Mouse (Mus musculus): ENCODE measurements around the gene Ptprk. TPM values are rescaled to one million over a fixed set of nuclear protein-coding genes. Genes with fewer than 3 reads are reported as not detected.

Ptprk gene
- polyA plus RNA-seq, 1 experiment from 2014 or later = 29.6 TPM

- DNase-seq (ENCODE audit: low spot score) (no peak), ATAC-seq (ENCODE audit: low FRiP score) (no peak)
- 59% methylated on average over 2 of the region's 2 CpGs for WGBS
- Histone ChIP-seq H3K4me3 (ENCODE audit: low read depth, low read length) (no peak overlapping the region), H3K27me3 (ENCODE audit: control insufficient read depth, insufficient read depth, low read length) (no peaks in the 10 kb centered on the region), H3K27ac (ENCODE audit: low read depth, low read length) (no peak overlapping the region), H3K4me1 (replicated peaks; ENCODE audit: control insufficient read depth, insufficient read depth, low read length) (no peaks in the 10 kb centered on the region), H3K9ac (ENCODE audit: low read depth, low read length) (no peak overlapping the region), H3K9me3 (ENCODE audit: control insufficient read depth, low read length) (no peaks in the 10 kb centered on the region), H3K4me2 (replicated peaks; ENCODE audit: low read depth, low read length) (no peak overlapping the region), H3K36me3 (ENCODE audit: control insufficient read depth, insufficient read depth, low read length) (no peaks in the 10 kb centered on the region)
These were observed 24.3 kb downstream of the Ptprk start for GRCm38 (mm10) chr10:28098923-28099322.

DNA sequence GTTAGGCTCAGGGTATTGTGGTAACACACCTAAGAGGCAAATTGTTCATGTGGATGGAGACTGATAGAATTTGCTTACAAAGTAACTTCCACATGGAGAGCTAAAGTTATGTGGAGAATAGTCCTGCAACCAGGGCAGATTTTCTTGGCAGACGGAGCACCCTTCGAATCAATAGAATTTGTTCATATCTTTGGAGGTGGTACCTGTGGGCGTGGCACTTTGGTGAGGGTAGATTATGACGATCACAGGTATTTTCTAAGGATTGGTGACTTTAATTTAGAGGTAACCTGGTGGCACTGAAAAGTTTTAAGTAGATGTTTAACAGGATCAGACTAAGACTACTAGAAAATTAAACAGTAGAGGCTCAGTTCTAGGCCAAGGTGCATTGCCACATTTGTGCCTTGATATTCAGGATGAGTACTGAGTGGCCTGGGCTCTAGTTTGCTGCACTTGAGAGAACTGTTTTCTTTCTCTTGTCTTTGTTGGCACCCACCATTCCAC, 28.8 kb downstream of the Ptprk start:
- no peak overlapping the region for H3K4me3 ChIP-seq (ENCODE audit: low read depth, low read length)
- ATAC-seq (ENCODE audit: low FRiP score) (no peak), DNase-seq (ENCODE audit: low spot score) (no peak)
- H3K4me2 ChIP-seq (replicated peaks; ENCODE audit: low read depth, low read length) = no peak overlapping the region
- H3K27ac ChIP-seq (ENCODE audit: low read depth, low read length) = no peak overlapping the region
- no peaks in the 10 kb centered on the region for H3K27me3 ChIP-seq (ENCODE audit: control insufficient read depth, insufficient read depth, low read length)
- H3K4me1 ChIP-seq (replicated peaks; ENCODE audit: control insufficient read depth, insufficient read depth, low read length) = no peaks in the 10 kb centered on the region
- no peaks in the 10 kb centered on the region for H3K36me3 ChIP-seq (ENCODE audit: control insufficient read depth, insufficient read depth, low read length)
- WGBS = 93% methylated on average over 4 of the region's 4 CpGs
- no peak overlapping the region for H3K9ac ChIP-seq (ENCODE audit: low read depth, low read length)
- no peaks in the 10 kb centered on the region for H3K9me3 ChIP-seq (ENCODE audit: control insufficient read depth, low read length)

GRCm38 (mm10) chr10:28103924-28104323, 29.3 kb downstream of the Ptprk start:
- no peak overlapping the region for H3K27ac ChIP-seq (ENCODE audit: low read depth, low read length)
- whole genome bisulfite sequencing = 72% methylated on average over 2 of the region's 2 CpGs
- DNase-seq (ENCODE audit: low spot score) (no peak), ATAC-seq (ENCODE audit: low FRiP score) (no peak)
- H3K9me3 ChIP-seq (ENCODE audit: control insufficient read depth, low read length) = no peaks in the 10 kb centered on the region
- no peak overlapping the region for H3K4me2 ChIP-seq (replicated peaks; ENCODE audit: low read depth, low read length)
- no peaks in the 10 kb centered on the region for H3K36me3 ChIP-seq (ENCODE audit: control insufficient read depth, insufficient read depth, low read length)
- no peaks in the 10 kb centered on the region for H3K4me1 ChIP-seq (replicated peaks; ENCODE audit: control insufficient read depth, insufficient read depth, low read length)
- H3K4me3 ChIP-seq (ENCODE audit: low read depth, low read length) = no peak overlapping the region
- no peak overlapping the region for H3K9ac ChIP-seq (ENCODE audit: low read depth, low read length)
- H3K27me3 ChIP-seq (ENCODE audit: control insufficient read depth, insufficient read depth, low read length) = no peaks in the 10 kb centered on the region

GRCm38 (mm10) chr10:28105247-28105646, 30.6 kb downstream of the Ptprk start:
- Histone ChIP-seq H3K4me1 (replicated peaks; ENCODE audit: control insufficient read depth, insufficient read depth, low read length) (no peaks in the 10 kb centered on the region; the same call in 1 of the 2 replicates), H3K4me2 (replicated peaks; ENCODE audit: low read depth, low read length) (no peak overlapping the region), H3K9me3 (ENCODE audit: control insufficient read depth, low read length) (no peaks in the 10 kb centered on the region), H3K36me3 (ENCODE audit: control insufficient read depth, insufficient read depth, low read length) (no peaks in the 10 kb centered on the region), H3K27ac (ENCODE audit: low read depth, low read length) (no peak overlapping the region), H3K27me3 (ENCODE audit: control insufficient read depth, insufficient read depth, low read length) (no peaks in the 10 kb centered on the region), H3K9ac (ENCODE audit: low read depth, low read length) (no peak overlapping the region), H3K4me3 (ENCODE audit: low read depth, low read length) (no peak overlapping the region)
- 87% methylated on average over 6 of the region's 6 CpGs for WGBS
- ATAC-seq (ENCODE audit: low FRiP score) = no peak
- DNase-seq (ENCODE audit: low spot score) = no peak

GRCm38 (mm10) chr10:28112826-28113589, 38.4 kb downstream of the Ptprk start:
- no peak for DNase-seq (ENCODE audit: low spot score)
- Histone ChIP-seq H3K9me3 (ENCODE audit: control insufficient read depth, low read length) (no peaks in the 10 kb centered on the region), H3K27ac (ENCODE audit: low read depth, low read length) (no peak overlapping the region), H3K36me3 (ENCODE audit: control insufficient read depth, insufficient read depth, low read length) (no peaks in the 10 kb centered on the region), H3K4me1 (replicated peaks; ENCODE audit: control insufficient read depth, insufficient read depth, low read length) (no peaks in the 10 kb centered on the region; the same call in 1 of the 2 replicates), H3K4me2 (replicated peaks; ENCODE audit: low read depth, low read length) (no peak overlapping the region), H3K9ac (ENCODE audit: low read depth, low read length) (no peak overlapping the region), H3K27me3 (ENCODE audit: control insufficient read depth, insufficient read depth, low read length) (no peaks in the 10 kb centered on the region), H3K4me3 (ENCODE audit: low read depth, low read length) (no peak overlapping the region)
- WGBS = 86% methylated on average over 8 of the region's 8 CpGs
- ATAC-seq (ENCODE audit: low FRiP score) = no peak

- Histone ChIP-seq H3K9ac (ENCODE audit: low read depth, low read length) (no peak overlapping the region), H3K27ac (ENCODE audit: low read depth, low read length) (no peak overlapping the region), H3K4me1 (replicated peaks; ENCODE audit: control insufficient read depth, insufficient read depth, low read length) (no peaks in the 10 kb centered on the region; the same call in 1 of the 2 replicates), H3K27me3 (ENCODE audit: control insufficient read depth, insufficient read depth, low read length) (no peaks in the 10 kb centered on the region), H3K4me2 (replicated peaks; ENCODE audit: low read depth, low read length) (no peak overlapping the region), H3K9me3 (ENCODE audit: control insufficient read depth, low read length) (no peaks in the 10 kb centered on the region), H3K4me3 (ENCODE audit: low read depth, low read length) (no peak overlapping the region), H3K36me3 (ENCODE audit: control insufficient read depth, insufficient read depth, low read length) (no peaks in the 10 kb centered on the region)
- no peak for DNase-seq (ENCODE audit: low spot score)
- ATAC-seq (ENCODE audit: low FRiP score) = no peak
- 87% methylated on average over 3 of the region's 3 CpGs for WGBS
These were observed 39.3 kb downstream of the Ptprk start for GRCm38 (mm10) chr10:28113879-28114278.

DNA sequence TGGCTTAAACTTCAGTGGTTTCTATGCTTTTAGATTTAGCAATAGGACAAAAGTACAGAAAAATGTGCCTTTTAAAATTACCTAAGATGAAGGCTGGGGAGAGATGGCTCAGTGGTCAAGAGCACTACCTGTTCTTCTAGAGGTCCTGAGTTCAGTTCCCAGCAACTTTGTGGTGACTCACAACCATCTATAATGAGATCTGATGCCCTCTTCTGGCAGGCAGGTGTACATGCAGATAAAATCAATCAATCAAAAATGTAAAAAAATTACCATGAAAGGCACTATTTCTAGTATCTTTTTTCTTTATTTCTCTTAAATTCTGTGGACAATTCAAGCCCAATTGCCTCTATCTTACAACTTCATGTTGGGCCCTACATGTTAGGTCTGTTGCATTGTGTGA, 42.4 kb downstream of the Ptprk start:
- no peaks in the 10 kb centered on the region for H3K36me3 ChIP-seq (ENCODE audit: control insufficient read depth, insufficient read depth, low read length)
- no peak overlapping the region for H3K4me3 ChIP-seq (ENCODE audit: low read depth, low read length)
- H3K4me1 ChIP-seq (replicated peaks; ENCODE audit: control insufficient read depth, insufficient read depth, low read length) = no peaks in the 10 kb centered on the region
- DNase-seq (ENCODE audit: low spot score) = no peak
- H3K27ac ChIP-seq (ENCODE audit: low read depth, low read length) = no peak overlapping the region
- no peaks in the 10 kb centered on the region for H3K9me3 ChIP-seq (ENCODE audit: control insufficient read depth, low read length)
- ATAC-seq (ENCODE audit: low FRiP score) = no peak
- no peaks in the 10 kb centered on the region for H3K27me3 ChIP-seq (ENCODE audit: control insufficient read depth, insufficient read depth, low read length)
- H3K4me2 ChIP-seq (replicated peaks; ENCODE audit: low read depth, low read length) = no peak overlapping the region
- no peak overlapping the region for H3K9ac ChIP-seq (ENCODE audit: low read depth, low read length)

- Histone ChIP-seq H3K36me3 (ENCODE audit: control insufficient read depth, insufficient read depth, low read length) (no peaks in the 10 kb centered on the region), H3K9me3 (ENCODE audit: control insufficient read depth, low read length) (no peaks in the 10 kb centered on the region), H3K4me1 (replicated peaks; ENCODE audit: control insufficient read depth, insufficient read depth, low read length) (no peaks in the 10 kb centered on the region), H3K27me3 (ENCODE audit: control insufficient read depth, insufficient read depth, low read length) (no peaks in the 10 kb centered on the region), H3K4me3 (ENCODE audit: low read depth, low read length) (no peak overlapping the region), H3K4me2 (replicated peaks; ENCODE audit: low read depth, low read length) (no peak overlapping the region), H3K27ac (ENCODE audit: low read depth, low read length) (no peak overlapping the region), H3K9ac (ENCODE audit: low read depth, low read length) (no peak overlapping the region)
- ATAC-seq (ENCODE audit: low FRiP score) (no peak), DNase-seq (ENCODE audit: low spot score) (no peak)
- WGBS = 87% methylated on average over 6 of the region's 6 CpGs
These were observed 44.3 kb downstream of the Ptprk start for GRCm38 (mm10) chr10:28118783-28119365.

DNA sequence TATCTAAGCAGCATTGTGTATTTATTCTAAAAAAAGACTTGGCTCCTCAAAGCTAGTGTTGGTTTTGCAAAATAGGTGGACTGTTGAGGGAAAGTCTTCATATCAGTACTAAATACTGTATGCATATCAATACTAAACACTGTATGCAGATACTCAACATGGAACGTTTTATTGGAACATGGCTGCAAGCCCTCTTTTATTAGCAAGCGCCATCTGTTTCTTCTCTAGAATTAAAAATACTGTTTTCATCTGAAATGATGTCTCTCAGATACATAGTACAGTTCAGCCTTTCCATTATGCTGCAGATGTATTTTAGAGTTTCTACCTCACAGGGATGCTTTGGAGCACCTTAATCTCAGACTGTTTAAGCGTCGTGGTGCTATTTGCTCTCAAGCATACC, 49.3 kb downstream of the Ptprk start:
- Histone ChIP-seq H3K9me3 (ENCODE audit: control insufficient read depth, low read length) (no peaks in the 10 kb centered on the region), H3K9ac (ENCODE audit: low read depth, low read length) (no peak overlapping the region), H3K4me2 (replicated peaks; ENCODE audit: low read depth, low read length) (no peak overlapping the region), H3K27me3 (ENCODE audit: control insufficient read depth, insufficient read depth, low read length) (no peaks in the 10 kb centered on the region), H3K36me3 (ENCODE audit: control insufficient read depth, insufficient read depth, low read length) (no peaks in the 10 kb centered on the region), H3K4me3 (ENCODE audit: low read depth, low read length) (no peak overlapping the region), H3K4me1 (replicated peaks; ENCODE audit: control insufficient read depth, insufficient read depth, low read length) (no peaks in the 10 kb centered on the region), H3K27ac (ENCODE audit: low read depth, low read length) (no peak overlapping the region)
- ATAC-seq (ENCODE audit: low FRiP score) (no peak), DNase-seq (ENCODE audit: low spot score) (no peak)
- 89% methylated on average over 4 of the region's 4 CpGs for WGBS

Measured in hindbrain, embryonic 11.5 days (tissue).